Mouse (Mus musculus) bone marrow, adult 2 months (tissue): ENCODE measurements around the gene Rad1.

Experiments used
- CTCF ChIP-seq: fragments of 200-500 bp; IDR thresholded peaks from 2 replicates; pipeline ENCODE4 v1.5.1; 2011; ENCODE audit warnings: low read length, control low read depth; ENCODE audit not compliant: control insufficient read depth, insufficient read depth
- POLR2A ChIP-seq: fragments of 200-500 bp; IDR thresholded peaks from 2 replicates; pipeline ENCODE4 v1.6.1; 2011; ENCODE audit warnings: low read depth, mild to moderate bottlenecking, control low read depth, low read length, borderline replicate concordance; ENCODE audit not compliant: control insufficient read depth

DNA sequence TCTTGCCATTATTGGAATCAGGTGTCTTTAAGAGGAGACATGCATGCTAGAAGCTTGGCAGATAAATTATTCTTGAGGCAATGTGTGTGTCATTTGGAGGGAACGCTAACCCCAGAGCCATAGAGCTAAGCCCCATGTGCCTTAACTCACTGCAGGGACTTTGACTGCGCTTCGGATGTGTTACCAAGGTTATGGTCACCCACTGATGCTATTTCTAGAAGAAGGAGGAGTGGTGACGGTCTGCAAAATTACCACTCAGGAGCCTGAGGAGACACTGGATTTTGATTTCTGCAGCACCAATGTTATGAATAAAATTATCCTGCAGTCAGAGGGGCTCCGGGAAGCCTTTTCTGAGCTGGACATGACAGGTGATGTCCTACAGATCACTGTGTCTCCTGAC lies 4.3 kb downstream of the Rad1 start:
- TF ChIP-seq POLR2A (no peak), CTCF (no peak)
